Mouse (Mus musculus) MEL (cell line): Measurements from ENCODE around the gene Rtn3.
"Not testable (repeated sequence)": the region's sequence is repeated elsewhere in the genome, so short reads cannot be mapped to it uniquely, and the experiment has no call there.

ENCODE experiments used
- CTCF ChIP-seq, 3 experiments: IDR thresholded peaks in 2 of 3; conservative IDR thresholded peaks in 1 of 3; 2 replicates each; pipeline ENCODE4 v1.5.1; 2011 to 2012; ENCODE audit warnings: low read length in 3 of 3, low read depth in 2 of 3, mild to moderate bottlenecking in 2 of 3, improper control_type of control experiment in 1 of 3, inconsistent platforms in 1 of 3, mixed read lengths in 1 of 3, moderate library complexity in 1 of 3; ENCODE audit not compliant: control insufficient read depth in 1 of 3, insufficient read depth in 1 of 3, poor library complexity in 1 of 3, severe bottlenecking in 1 of 3
- EP300 ChIP-seq, 2 experiments: IDR thresholded peaks; 2 replicates each; pipeline ENCODE4 v1.6.1; 2011; ENCODE audit warnings: improper control_type of control experiment in 2 of 2, low read length in 2 of 2, low read depth in 1 of 2, mild to moderate bottlenecking in 1 of 2
- ETS1 ChIP-seq: IDR thresholded peaks from 2 replicates; pipeline ENCODE4 v1.6.1; 2012; ENCODE audit warnings: low read depth, mild to moderate bottlenecking, inconsistent platforms, low read length, improper control_type of control experiment, moderate library complexity
- NRF1 ChIP-seq: IDR thresholded peaks from 2 replicates; pipeline ENCODE4 v1.6.1; 2014; ENCODE audit warnings: low read depth, mild to moderate bottlenecking, inconsistent platforms, low read length, improper control_type of control experiment, moderate library complexity; ENCODE audit not compliant: poor library complexity, insufficient read depth, severe bottlenecking
- POLR2A ChIP-seq, 2 experiments: IDR thresholded peaks; 2 replicates each; pipeline ENCODE4 v1.6.1; 2011 to 2012; ENCODE audit warnings: low read length in 2 of 2, mild to moderate bottlenecking in 2 of 2, control low read depth in 1 of 2, improper control_type of control experiment in 1 of 2, low read depth in 1 of 2, moderate library complexity in 1 of 2; ENCODE audit not compliant: control insufficient read depth in 1 of 2, insufficient read depth in 1 of 2, poor library complexity in 1 of 2
- SIN3A ChIP-seq: IDR thresholded peaks from 2 replicates; pipeline ENCODE4 v1.6.1; 2012; ENCODE audit warnings: low read length, improper control_type of control experiment, inconsistent platforms
- SMC3 ChIP-seq: IDR thresholded peaks from 2 replicates; pipeline ENCODE4 v1.6.1; 2011; ENCODE audit warnings: low read depth, low read length, improper control_type of control experiment
- TAL1 ChIP-seq: IDR thresholded peaks from 2 replicates; pipeline ENCODE4 v1.6.1; 2012; ENCODE audit warnings: mild to moderate bottlenecking, inconsistent platforms, low read length, moderate library complexity, mixed read lengths
- TBP ChIP-seq: IDR thresholded peaks from 2 replicates; pipeline ENCODE4 v1.8.0; 2011; ENCODE audit warnings: low read depth, low read length, improper control_type of control experiment
- TCF12 ChIP-seq: IDR thresholded peaks from 2 replicates; pipeline ENCODE4 v1.6.1; 2014; ENCODE audit warnings: low read depth, mild to moderate bottlenecking, inconsistent platforms, low read length, improper control_type of control experiment, moderate library complexity
- ZNF384 ChIP-seq: IDR thresholded peaks from 2 replicates; pipeline ENCODE4 v1.6.1; 2012; ENCODE audit warnings: low read depth, mild to moderate bottlenecking, inconsistent platforms, low read length, improper control_type of control experiment

DNA sequence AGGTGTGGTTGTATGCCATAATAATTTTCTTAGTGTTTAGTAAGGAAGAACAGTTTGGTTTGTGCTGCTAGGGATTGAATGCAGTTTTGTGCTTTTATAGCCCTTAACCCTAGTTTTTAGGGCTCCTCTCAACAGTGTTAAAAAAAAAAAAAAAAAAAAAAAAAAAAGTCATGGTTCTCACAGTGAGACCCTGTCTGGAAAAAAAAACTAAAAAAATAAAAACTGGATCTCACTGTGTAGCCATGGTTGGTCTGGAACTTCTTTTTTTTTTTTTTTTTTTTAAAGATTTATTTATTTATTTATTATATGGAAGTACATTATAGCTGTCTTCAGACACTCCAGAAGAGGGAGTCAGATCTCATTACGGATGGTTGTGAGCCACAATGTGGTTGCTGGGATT, 13.0 kb upstream of the Rtn3 start:
- TF ChIP-seq NRF1; EP300 (IDR thresholded peaks at IDR 0.05; ENCODE audit: low read depth in 1 of 2, low read length in 2 of 2); TAL1; TCF12; ETS1; CTCF (IDR thresholded peaks at IDR 0.05 in 2 of 3, conservative IDR thresholded peaks at IDR 0.05 in 1 of 3; ENCODE audit: control insufficient read depth in 1 of 3, insufficient read depth in 1 of 3, low read depth in 2 of 3, low read length in 3 of 3, poor library complexity in 1 of 3, severe bottlenecking in 1 of 3); POLR2A (IDR thresholded peaks at IDR 0.05; ENCODE audit: control insufficient read depth in 1 of 2, insufficient read depth in 1 of 2, low read depth in 1 of 2, low read length in 2 of 2, poor library complexity in 1 of 2); SMC3; SIN3A; TBP: not testable (repeated sequence)
- peak; percentile 67 for TF ChIP-seq ZNF384
